Mouse (Mus musculus) adipose tissue, adult 10 weeks (tissue): ENCODE measurements around the gene Mat1a. TPM values are rescaled to one million over a fixed set of nuclear protein-coding genes. Genes with fewer than 3 reads are reported as not detected.

Experiments
- polyA plus RNA-seq: library from polyadenylated mRNA; stranded (reverse); fragments of 350-450 nt; fragmentation: Illumina TruSeq; extraction: RNeasy Lipid Tissue Mini Kit (QIAGEN cat#74804); gene quantifications from one replicate; pipeline ENCODE4 v1.2.3, GENCODE M21; 2014; ENCODE audit warnings: low read depth, low replicate concordance

The Mat1a gene
- polyA plus RNA-seq, result 0.47 TPM

GRCm38 (mm10) chr14:41104853-41105444 lies at the start of gene Mat1a:
Gene Mat1a, plus strand, starts transcription at chr14:41105035.

GRCm38 (mm10) chr14:41069108-41069507 lies 35.7 kb upstream of the Mat1a start, which contains the start of gene Dydc2:
Gene Dydc2, minus strand, starts transcription at chr14:41069208.

GRCm38 (mm10) chr14:41072229-41072943 lies 32.4 kb upstream of the Mat1a start, which contains the start of gene Dydc1:
Gene Dydc1, plus strand, starts transcription at chr14:41072911.

GRCm38 (mm10) chr14:41131540-41131939 lies 26.7 kb downstream of the Mat1a start, which contains the start of gene Sftpa1:
Gene Sftpa1, plus strand, starts transcription at chr14:41131782.

GRCm38 (mm10) chr14:41151220-41151898 lies 46.5 kb downstream of the Mat1a start, which contains the start of gene Mbl1:
Gene Mbl1, plus strand, starts transcription at chr14:41151458.

Other genes with a start within 250 kb of the Mat1a start
- gene Sh2d4b, start 211.8 kb upstream of the Mat1a start, polyA plus RNA-seq, result 1.9 TPM
- gene Tspan14, start 138.2 kb upstream of the Mat1a start, polyA plus RNA-seq, result 77.1 TPM
- gene Fam213a, start 91.2 kb upstream of the Mat1a start, polyA plus RNA-seq, result 160 TPM
- gene Dydc2, start 35.8 kb upstream of the Mat1a start, polyA plus RNA-seq, result 1.4 TPM
- gene Dydc1, start 32.1 kb upstream of the Mat1a start, polyA plus RNA-seq, result 1.6 TPM
- not detected for gene Sftpa1, start 26.7 kb downstream of the Mat1a start, polyA plus RNA-seq
- gene Mbl1, start 46.4 kb downstream of the Mat1a start, polyA plus RNA-seq, result not detected
- gene Sftpd, start 80.1 kb downstream of the Mat1a start, polyA plus RNA-seq, result 0.25 TPM
- gene Gm2832, start 173.8 kb downstream of the Mat1a start, polyA plus RNA-seq, result not detected
- not detected for gene Gm5798, start 243.6 kb downstream of the Mat1a start, polyA plus RNA-seq